Mouse (Mus musculus) ovary, postnatal 14 days (tissue): ENCODE measurements around the gene Col8a1.
A peak's percentile ranks its signal among the peaks of the same experiment; 100 is the strongest.

Experiments
- DNase-seq: peaks from one replicate; pipeline ENCODE4 v3.0.0; 2022; ENCODE audit warnings: low spot score

The Col8a1 gene

GRCm38 (mm10) chr16:57672251-57672650 lies 82.3 kb downstream of the Col8a1 start:
- no peak for DNase-seq

DNA sequence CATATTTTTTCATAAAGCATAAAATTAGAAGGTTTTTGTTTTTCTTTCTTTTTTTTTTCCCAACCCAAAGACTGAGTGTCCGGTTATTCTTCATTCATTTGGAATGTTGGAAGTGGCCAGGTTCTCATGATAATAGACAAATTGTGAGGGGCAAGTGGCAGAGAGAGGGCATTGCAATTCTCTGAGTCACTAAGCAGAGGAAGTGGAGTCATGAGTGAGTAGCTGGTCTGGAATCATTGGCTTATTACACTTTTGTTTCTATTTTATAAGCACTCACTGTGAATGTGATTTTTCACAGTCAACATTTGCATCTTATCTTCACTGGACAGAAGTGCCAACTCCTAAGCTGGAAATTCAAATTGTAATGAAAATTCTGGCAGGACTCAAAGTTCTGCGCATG lies 82.9 kb downstream of the Col8a1 start:
- DNase-seq: no peak

DNA sequence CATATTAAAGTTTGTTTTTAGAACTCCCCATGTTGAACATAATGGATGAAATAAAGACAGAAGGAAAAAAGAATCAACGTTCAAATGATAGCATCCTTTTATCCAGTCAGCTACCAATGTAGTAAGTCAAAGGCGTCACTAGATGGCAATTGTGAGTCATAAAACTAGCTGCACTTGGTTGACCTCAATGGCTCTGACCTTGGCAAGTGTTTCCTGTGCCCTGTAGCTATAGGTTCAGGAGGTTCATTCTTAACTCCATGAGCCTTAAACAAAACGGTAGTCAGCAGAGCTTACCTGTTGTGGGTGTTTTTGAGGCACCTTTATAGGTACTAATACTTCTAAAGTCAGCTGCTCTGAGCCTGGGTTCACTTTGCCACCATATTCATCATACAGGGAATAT lies 85.2 kb downstream of the Col8a1 start:
- DNase-seq: no peak

GRCm38 (mm10) chr16:57662661-57663060 lies 91.9 kb downstream of the Col8a1 start:
- DNase-seq: no peak

DNA sequence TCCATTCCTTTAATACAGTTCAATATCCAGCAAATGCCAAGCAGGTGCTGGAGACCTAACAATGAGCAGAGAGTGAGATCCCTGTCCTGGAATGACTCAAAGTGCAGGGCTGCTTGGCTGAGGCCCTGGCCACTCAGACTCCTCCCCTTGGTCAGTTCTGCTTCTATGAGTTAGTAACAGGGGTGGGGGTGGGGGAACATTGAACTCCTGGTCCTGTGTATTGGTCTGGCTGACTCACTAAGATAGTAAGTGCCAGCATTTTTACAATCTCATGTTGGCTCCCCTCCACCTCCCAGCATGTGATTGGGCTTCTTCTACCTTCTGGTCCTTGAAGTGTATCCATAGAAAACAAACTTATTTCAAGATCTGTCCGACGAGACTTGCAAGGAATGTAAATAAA lies 104.6 kb downstream of the Col8a1 start:
- DNase-seq: no peak

DNA sequence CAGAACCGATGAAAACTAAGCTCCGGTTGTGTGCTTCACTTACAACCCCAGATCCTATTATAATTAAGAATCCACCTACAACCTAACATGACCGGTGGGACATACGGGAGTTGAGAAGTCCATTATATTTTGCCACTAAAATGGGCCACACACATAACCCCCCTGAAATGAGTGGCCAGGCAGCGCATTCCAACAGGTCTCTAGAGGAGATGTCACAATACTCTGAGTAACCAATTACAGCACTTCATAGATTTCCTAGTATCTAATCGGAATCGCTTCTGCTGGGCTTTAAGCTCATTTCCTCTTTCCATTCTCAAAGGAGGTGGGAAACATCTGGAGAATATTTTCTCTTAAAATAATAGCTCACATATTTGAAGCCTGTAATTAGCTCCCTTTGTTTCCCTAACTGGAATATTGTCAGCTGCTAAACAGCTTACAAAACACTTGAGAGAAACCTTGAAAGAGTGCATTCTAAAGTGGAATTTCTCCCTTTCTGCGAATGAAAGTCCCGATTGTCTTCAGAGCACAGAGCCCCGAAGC lies 113.1 kb downstream of the Col8a1 start:
- no peak for DNase-seq

DNA sequence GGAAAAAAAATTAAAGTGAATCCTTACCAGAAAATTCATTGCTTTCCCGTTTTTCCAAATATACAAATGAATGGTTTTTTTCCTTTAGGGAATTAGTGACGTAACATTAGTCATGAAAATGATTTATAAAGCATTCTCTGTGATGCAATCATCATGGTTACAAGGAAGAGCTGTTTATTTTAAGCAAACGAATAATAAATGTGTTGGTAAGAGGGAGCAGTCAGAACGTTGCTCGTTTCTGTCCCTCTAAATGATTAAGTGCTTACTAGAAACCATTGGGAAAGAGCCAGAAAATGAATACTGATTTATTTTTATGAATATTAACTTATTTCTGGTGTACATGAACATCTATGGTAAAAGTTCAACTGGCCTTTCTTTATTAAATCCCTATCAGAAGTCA lies 119.8 kb downstream of the Col8a1 start:
- no peak for DNase-seq

DNA sequence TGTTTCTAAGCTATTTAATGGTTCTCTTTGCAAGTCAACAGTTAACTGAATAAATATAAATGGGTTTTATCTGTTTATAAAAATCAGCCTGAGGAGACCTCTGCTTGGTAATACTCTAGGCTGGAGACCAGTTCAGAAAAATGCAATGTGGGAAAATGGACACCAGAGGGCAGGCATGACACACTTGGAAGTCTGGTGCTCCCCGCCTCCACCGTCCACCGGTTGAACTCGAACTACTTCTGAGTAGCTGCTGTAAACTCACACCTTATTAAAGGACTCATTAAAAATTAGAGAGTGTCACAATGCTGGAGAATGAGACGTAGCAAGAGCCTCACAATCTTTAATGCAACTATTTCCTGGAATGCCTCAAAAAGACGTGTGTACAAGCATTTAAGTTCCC lies 120.3 kb downstream of the Col8a1 start:
- DNase-seq: peak; percentile 64

DNA sequence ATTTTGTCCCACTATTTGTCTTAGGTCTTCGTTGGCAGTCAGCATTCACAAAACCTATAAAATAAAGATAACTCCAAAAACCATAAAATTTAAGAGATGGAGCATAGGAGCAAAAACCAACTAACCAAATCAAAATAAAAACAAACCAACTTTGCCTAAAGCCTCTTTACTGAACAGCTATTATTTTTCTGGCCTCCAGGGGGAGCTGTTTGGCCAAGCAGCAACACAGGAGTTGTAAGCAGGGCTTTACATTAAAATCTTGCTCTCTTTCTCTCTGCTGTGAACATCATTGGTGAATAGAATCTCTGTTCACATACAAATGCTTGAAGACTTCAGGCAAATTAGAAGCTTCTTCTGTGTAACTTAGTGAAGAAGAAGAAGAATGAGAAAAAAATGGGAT lies 142.8 kb downstream of the Col8a1 start:
- peak; percentile 31 for DNase-seq

DNA sequence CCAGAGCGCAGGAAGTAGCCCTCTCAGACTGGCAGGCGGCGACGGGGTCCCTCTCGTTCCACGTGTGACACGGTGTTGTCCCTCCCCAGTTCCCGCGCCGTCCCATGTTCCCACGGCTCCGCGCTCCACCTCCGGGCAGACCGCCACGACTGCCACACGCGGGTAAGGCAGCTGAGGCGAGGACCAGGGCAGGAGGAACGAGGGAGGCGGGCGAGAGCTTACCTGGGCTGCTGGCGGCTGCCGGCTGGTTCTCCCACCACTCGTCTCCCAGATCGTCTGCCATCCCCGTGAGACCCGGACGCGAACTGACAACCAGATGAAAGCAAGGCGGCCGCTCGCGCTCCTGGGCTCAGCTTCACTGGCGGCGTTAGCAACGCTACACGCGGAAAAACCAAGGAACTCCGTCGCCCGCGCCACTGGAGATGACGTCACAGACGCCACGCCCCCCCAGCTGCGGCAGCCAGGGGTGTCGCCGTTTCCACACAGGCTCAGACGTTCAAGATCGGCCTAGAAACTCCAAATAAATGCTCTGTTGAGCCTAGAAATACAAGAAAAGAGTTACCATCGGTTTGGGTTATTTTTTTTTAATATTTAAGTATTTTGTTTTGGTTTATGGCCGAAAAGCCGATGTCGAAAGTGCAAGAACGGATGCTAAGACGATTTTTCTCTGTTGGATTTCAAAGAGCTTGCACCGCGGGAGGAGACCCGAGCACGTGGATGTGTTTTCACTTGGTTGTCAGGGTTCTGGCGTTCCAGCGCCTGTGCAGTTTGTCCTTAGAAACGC lies 147.9 kb downstream of the Col8a1 start, which contains the start of gene Cmss1:
TSS of gene Cmss1 (minus strand) at position 421 of the 784 bp plus-strand sequence.
- peak; percentile 85 for DNase-seq

DNA sequence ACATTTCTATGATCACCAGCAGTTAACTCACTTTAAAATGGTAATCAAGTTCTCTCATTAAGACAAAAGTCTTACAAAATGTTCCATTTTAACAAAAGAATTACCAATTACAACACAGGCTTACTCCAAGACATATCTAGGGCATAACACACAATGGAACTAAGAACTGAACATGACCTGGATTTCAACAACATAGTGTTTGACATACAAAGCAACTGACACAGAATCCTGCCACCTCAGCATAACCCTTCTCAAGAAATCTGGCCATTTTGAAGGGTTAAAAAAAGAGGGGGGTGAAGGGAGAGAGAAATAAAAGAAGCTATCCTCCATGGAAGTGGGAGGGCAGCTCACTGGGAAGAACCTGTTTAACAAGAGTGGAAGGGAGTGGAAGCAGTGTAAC lies 153.5 kb downstream of the Col8a1 start:
- DNase-seq: no peak

- no peak for DNase-seq
Observed at GRCm38 (mm10) chr16:57597295-57597957, 157.1 kb downstream of the Col8a1 start.

- DNase-seq: peak; percentile 43
Observed at GRCm38 (mm10) chr16:57593422-57594157, 160.9 kb downstream of the Col8a1 start.

DNA sequence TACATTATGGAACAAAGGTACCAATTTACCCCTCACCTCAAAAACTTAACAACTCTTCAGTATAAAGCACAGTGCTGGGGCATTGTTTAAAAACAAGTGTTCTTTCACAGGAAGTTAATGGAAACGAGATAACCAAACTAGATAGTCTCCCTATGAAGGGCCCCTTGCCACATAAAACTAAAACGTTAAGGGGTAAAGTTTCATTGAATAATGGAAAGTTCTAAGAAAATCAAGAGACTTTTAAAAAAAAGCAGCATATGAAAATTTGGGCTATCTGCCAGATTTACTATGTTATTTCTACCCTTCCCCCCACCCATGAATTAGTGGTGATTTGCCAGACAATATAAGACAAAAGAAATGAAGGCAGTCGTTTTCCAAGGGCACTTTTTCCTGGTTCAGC lies 169.3 kb downstream of the Col8a1 start:
- DNase-seq: no peak

DNA sequence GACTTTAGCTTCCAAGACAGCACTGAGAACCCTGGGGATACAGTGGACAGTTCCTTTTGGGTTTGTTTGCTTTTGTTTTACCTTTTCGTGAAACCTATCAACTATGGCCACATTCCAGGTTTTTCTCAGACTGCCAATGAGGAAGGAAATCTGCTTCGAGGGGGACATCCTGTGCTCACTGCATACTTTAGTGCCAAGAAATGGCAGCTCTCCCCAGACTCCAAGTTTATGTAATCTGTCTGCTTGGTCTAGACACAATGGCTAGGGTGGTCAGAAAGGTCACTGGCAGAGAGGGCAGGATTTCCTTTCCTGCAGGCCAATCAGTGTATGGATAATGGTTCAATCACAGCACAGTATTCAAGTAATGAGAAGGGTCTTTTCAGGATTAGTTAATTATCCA lies 172.5 kb downstream of the Col8a1 start:
- no peak for DNase-seq

GRCm38 (mm10) chr16:57580041-57580440 lies 174.5 kb downstream of the Col8a1 start:
- DNase-seq: no peak

- DNase-seq: no peak
Observed at GRCm38 (mm10) chr16:57577519-57577918, 177.0 kb downstream of the Col8a1 start.

DNA sequence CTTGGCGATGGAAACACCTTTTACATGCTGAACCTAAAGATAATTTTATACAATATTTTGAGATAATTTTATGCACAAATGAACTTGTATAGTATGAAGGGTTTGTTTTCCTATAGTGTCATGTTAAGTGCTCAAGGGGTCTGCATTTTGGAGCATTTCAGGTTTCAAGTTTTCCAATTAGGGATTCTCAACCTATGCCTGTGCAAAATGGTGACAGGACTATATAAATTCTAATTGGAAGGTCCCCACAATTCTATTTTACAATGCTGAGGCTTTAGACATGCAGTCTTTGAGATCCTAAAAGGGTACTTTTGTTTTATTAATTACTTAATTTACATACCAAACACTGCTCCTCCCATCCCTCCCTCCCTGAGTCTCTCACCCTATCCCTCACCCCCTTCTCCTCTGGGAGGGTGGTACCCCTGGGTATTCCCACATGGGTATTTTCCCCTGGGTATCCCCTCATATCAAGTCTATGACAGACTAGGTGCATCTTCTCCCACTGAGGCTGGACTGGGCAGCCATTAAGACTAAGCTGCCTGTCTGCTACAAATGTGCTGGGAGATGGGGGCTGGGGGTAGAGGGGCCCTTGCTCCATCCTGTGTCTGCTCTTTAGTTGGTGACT lies 178.7 kb downstream of the Col8a1 start:
- no peak for DNase-seq
